Mouse (Mus musculus): ENCODE data around the gene Lypla2. TPM values are rescaled to one million over a fixed set of nuclear protein-coding genes. Genes with fewer than 3 reads are reported as not detected.
A peak's percentile ranks its signal among the peaks of the same experiment; 100 is the strongest.

Lypla2 gene
- polyA plus RNA-seq, 1 experiment = 90.8 TPM

DNA sequence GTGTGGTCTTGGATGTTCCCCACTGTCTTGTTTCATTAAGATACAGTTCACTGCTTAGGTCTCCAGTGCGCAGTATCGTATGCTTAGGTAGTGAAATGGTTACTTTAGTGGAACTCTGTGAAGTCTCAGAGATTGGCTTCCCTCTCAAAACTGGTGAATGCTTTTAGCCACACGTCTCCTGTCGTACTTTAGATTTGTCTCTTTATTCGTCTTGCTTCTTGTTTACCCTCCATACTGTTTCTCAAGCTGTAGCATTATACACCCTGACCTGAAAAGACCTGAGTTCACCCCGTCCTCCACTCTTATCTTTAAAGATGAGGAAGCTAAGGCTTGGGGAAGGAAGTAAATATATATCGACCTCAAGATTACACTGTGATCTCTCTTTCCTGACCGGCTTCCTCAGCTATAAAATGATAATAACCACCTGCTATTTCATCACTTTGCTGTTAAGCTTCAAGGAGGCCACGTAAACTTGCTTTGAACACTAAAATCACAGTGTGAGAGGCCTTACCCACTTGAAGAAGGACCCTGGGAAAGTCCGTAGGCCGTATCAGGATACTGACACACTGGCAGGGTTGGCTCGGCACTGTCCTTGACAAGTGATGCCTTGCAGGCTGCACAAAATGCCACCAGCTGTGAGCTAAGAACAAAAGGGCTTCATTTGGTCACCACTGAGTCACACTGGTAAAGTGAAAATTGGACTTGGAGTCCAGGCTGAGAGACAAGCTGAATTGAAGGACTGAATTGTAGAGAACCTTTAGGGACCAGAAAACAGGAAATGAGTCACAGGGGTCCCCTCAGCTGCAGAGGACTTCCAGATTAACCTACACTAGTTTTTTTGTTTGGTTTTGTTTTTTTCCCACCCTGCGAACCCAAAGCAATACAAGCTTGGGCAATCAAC is 735 bp upstream of the Lypla2 start:
- DNase-seq = no peak

DNA sequence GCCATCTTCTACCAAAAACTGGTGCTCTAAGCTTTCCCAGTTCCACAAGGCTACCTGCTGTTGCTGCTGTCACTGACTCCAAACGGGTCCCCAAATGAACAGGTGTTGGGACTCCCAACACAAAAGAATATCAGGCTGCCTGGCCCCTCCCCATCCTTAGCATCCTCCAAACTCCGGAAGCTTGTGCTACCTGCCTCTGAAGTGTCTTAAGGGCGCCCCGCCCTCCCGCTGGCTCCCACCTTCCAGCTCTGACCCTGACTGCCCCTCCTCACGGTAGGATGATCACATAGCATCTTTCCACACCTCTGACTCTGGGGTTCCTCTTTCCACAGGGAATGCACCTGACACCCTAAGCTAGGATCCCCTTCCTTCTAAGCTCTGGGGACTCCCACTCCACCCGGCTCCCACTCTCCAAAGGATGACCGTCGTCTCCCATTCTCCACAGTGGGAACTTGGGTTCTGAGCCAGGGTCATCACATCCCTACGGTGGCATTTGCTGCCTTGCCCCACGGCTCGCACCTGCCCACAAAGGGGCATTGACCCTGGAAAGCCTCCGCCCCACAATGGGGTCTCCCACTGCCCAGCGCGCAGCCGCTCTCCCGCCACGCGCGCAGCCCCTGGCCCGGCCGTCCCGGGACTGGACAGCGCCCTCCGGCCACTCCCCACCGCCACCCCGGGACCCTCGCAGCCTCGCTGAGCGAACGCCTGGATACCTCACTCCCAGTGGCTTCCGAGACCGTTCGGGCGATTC is 446 bp downstream of the Lypla2 start:
- TF ChIP-seq POLR2A (IDR thresholded peaks at IDR 0.05; ENCODE audit: low read depth, low read length) (no peak), CTCF (conservative IDR thresholded peaks at IDR 0.05; ENCODE audit: insufficient read depth, insufficient read length, low read depth, low read length) (no peak)
- peaks cover 5% of the 10 kb centered on the region; the same call in 1 of the 2 replicates for H3K4me1 ChIP-seq (ENCODE audit: control insufficient read depth, insufficient read depth, low read length)
- no peaks in the 10 kb centered on the region for H3K27me3 ChIP-seq (replicated peaks; ENCODE audit: control insufficient read depth, insufficient read depth, low read length)
- DNase-seq = no peak
- no peaks in the 10 kb centered on the region for H3K36me3 ChIP-seq (ENCODE audit: control insufficient read depth, insufficient read depth, low read length)
- peak overlapping the region; percentile 55 for H3K4me3 ChIP-seq (ENCODE audit: insufficient read depth, low read depth, low read length)
- WGBS = 1% methylated on average over 35 of the region's 35 CpGs
- H3K27ac ChIP-seq (ENCODE audit: insufficient read depth, low read depth, low read length) = no peak overlapping the region

More for the DNA sequence above, 735 bp upstream of the Lypla2 start:
- Histone ChIP-seq H3K4me1 (ENCODE audit: control insufficient read depth, insufficient read depth, low read length) (peaks cover 5% of the 10 kb centered on the region; the same call in 1 of the 2 replicates), H3K36me3 (ENCODE audit: control insufficient read depth, insufficient read depth, low read length) (no peaks in the 10 kb centered on the region), H3K4me3 (ENCODE audit: insufficient read depth, low read depth, low read length) (peak overlapping the region; percentile 55), H3K27ac (ENCODE audit: insufficient read depth, low read depth, low read length) (no peak overlapping the region), H3K27me3 (replicated peaks; ENCODE audit: control insufficient read depth, insufficient read depth, low read length) (no peaks in the 10 kb centered on the region)
- no peak for TF ChIP-seq POLR2A (IDR thresholded peaks at IDR 0.05; ENCODE audit: low read depth, low read length)
- no peak for TF ChIP-seq CTCF (conservative IDR thresholded peaks at IDR 0.05; ENCODE audit: insufficient read depth, insufficient read length, low read depth, low read length)
- WGBS = 60% methylated on average over 13 of the region's 13 CpGs

DNA sequence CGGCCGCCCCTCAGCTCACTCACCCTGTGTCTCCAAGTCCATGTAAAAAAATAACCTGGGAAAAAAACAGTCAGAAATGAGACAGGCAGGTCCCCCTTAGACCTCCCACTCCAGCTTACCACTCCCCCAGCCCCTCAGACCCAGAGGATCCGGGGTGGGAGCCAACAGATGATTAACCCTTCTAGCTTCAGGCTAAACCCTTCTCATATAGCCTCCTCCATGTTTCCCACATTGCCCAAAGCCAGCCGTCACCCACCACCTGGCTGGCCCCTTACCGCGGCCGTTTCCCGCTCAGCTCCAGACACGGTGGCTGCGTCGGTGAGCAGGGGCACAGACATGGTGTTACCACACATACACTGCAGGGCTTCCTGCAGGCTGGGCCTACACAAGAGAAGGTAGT is 1.8 kb downstream of the Lypla2 start:
- Histone ChIP-seq H3K36me3 (ENCODE audit: control insufficient read depth, insufficient read depth, low read length) (no peaks in the 10 kb centered on the region), H3K27me3 (replicated peaks; ENCODE audit: control insufficient read depth, insufficient read depth, low read length) (no peaks in the 10 kb centered on the region), H3K4me3 (ENCODE audit: insufficient read depth, low read depth, low read length) (no peak overlapping the region), H3K27ac (ENCODE audit: insufficient read depth, low read depth, low read length) (no peak overlapping the region), H3K4me1 (ENCODE audit: control insufficient read depth, insufficient read depth, low read length) (peaks cover 5% of the 10 kb centered on the region; the same call in 1 of the 2 replicates)
- no peak for DNase-seq
- TF ChIP-seq CTCF (conservative IDR thresholded peaks at IDR 0.05; ENCODE audit: insufficient read depth, insufficient read length, low read depth, low read length) = no peak
- TF ChIP-seq POLR2A (IDR thresholded peaks at IDR 0.05; ENCODE audit: low read depth, low read length) = no peak
- 81% methylated on average over 11 of the region's 11 CpGs for WGBS

DNA sequence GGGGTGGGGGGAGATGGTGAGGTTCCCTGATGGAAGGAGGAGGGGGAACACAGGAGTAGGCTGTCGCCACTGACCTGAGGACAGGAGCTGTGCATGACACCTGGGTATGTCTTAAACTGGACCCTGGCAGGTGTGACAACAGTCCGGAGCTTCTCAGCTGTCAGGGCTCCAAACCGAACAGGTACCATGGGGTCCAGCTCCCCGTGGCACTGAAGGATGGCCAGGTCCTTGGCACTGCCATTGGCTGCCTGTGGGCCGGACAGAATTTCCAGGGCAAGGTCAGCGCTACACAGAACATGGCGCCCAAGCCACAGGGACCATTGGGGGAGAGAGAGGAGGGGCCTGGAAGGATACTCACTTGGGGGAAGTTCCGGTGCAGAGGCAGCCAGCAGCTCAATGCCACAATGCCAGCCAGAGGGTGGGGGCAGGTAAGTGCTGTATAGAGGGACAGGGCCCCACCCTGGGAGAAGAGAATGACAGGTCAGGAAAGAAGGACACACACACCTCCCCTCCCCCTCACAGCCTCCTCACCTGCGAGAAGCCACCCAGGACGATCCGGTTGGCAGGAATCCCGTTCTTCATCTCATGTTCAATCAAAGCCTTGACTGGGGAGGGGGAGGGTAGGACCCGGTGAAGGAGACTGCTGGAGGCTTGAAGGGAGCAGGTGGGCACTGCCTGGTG is 3.2 kb downstream of the Lypla2 start:
- no peak overlapping the region for H3K27ac ChIP-seq (ENCODE audit: insufficient read depth, low read depth, low read length)
- 81% methylated on average over 13 of the region's 13 CpGs for WGBS
- no peaks in the 10 kb centered on the region for H3K27me3 ChIP-seq (replicated peaks; ENCODE audit: control insufficient read depth, insufficient read depth, low read length)
- no peak for TF ChIP-seq POLR2A (IDR thresholded peaks at IDR 0.05; ENCODE audit: low read depth, low read length)
- H3K4me1 ChIP-seq (ENCODE audit: control insufficient read depth, insufficient read depth, low read length) = peaks cover 11% of the 10 kb centered on the region; the same call in 1 of the 2 replicates
- no peak overlapping the region for H3K4me3 ChIP-seq (ENCODE audit: insufficient read depth, low read depth, low read length)
- DNase-seq = no peak
- no peaks in the 10 kb centered on the region for H3K36me3 ChIP-seq (ENCODE audit: control insufficient read depth, insufficient read depth, low read length)

DNA sequence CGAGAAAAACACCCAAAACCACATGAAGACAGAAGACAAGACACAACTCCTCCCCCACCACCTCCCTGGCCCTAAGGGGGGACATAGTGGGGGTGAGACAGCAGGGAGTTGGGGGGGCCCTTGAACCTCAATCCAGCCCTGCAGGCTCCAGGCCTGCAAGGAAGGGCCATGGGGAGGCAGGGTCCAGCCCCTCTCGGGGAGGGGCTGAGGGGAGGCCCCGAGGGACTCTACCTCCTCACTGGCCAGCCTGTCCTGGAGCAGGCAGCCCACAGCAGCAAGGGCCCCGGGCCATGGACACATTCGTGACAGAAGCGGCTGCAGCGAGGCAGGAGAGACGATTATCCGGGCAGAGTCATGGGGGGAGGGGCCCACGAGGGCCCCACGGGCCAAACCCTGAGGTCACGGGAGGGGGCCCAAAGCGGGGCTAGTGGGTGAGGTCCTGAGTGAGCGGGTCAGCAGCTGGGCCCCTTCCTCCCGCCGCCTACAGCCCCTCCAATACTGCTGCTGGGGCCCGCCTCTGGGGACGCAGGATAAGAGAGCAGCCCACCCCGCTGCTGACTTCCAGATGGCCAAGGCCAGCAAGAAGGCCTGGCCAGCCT is 4.1 kb downstream of the Lypla2 start:
- Histone ChIP-seq H3K27me3 (replicated peaks; ENCODE audit: control insufficient read depth, insufficient read depth, low read length) (no peaks in the 10 kb centered on the region), H3K4me3 (ENCODE audit: insufficient read depth, low read depth, low read length) (no peak overlapping the region), H3K27ac (ENCODE audit: insufficient read depth, low read depth, low read length) (no peak overlapping the region), H3K36me3 (ENCODE audit: control insufficient read depth, insufficient read depth, low read length) (no peaks in the 10 kb centered on the region), H3K4me1 (ENCODE audit: control insufficient read depth, insufficient read depth, low read length) (peaks cover 11% of the 10 kb centered on the region; the same call in 1 of the 2 replicates)
- TF ChIP-seq POLR2A (IDR thresholded peaks at IDR 0.05; ENCODE audit: low read depth, low read length) = no peak
- WGBS = 78% methylated on average over 19 of the region's 19 CpGs
- DNase-seq = no peak

DNA sequence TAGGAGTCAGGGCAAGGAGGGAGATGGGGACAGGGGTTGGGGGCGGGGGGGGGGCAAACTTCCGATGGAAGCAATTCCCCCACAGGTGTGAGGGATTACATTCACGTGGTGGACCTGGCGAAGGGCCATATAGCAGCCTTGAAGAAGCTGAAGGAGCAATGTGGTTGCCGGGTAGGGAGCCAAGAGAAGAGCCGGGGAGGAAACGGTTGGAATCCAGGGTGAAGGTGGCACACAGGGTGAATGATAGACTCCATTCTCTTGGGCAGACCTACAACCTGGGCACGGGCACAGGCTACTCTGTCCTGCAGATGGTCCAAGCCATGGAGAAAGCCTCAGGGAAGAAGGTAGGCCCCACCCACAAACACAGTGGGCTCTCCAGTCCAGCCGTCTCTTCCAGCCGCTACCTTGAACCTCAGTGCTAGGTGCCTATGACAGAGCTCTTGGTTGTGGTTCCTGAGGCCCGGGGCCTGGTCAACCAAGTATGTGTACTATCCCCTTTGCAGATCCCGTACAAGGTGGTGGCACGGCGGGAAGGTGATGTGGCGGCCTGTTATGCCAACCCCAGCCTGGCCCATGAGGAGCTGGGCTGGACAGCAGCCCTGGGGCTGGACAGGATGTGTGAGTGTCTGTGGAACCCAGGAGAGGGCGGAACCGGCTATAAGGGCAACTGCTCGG is 5.2 kb downstream of the Lypla2 start:
- no peak overlapping the region for H3K4me3 ChIP-seq (ENCODE audit: insufficient read depth, low read depth, low read length)
- no peaks in the 10 kb centered on the region for H3K27me3 ChIP-seq (replicated peaks; ENCODE audit: control insufficient read depth, insufficient read depth, low read length)
- TF ChIP-seq CTCF (conservative IDR thresholded peaks at IDR 0.05; ENCODE audit: insufficient read depth, insufficient read length, low read depth, low read length) (no peak), POLR2A (IDR thresholded peaks at IDR 0.05; ENCODE audit: low read depth, low read length) (no peak)
- DNase-seq = no peak
- peaks cover 13% of the 10 kb centered on the region; the same call in 1 of the 2 replicates for H3K4me1 ChIP-seq (ENCODE audit: control insufficient read depth, insufficient read depth, low read length)
- no peak overlapping the region for H3K27ac ChIP-seq (ENCODE audit: insufficient read depth, low read depth, low read length)
- 88% methylated on average over 18 of the region's 18 CpGs for WGBS
- H3K36me3 ChIP-seq (ENCODE audit: control insufficient read depth, insufficient read depth, low read length) = no peaks in the 10 kb centered on the region

All from kidney, adult 2 months (tissue).